Mouse (Mus musculus) heart, postnatal 25 days (tissue): ENCODE measurements around the gene Zfp663. TPM values are rescaled to one million over a fixed set of nuclear protein-coding genes. Genes with fewer than 3 reads are reported as not detected.

Source experiments
- DNase-seq: peaks from one replicate; pipeline ENCODE4 v3.0.0; 2022; ENCODE audit warnings: low spot score
- intact Hi-C: fragments of 180-260 bp; cut with DNase I; formaldehyde crosslinking; loops from one replicate; pipeline ENCODE4 v1.15.1; 2025
- total RNA-seq, 2 experiments: library from RNA; stranded (reverse); gene quantifications; 2 replicates each; pipeline ENCODE4 v1.2.3; 2021

Gene Zfp663
- total RNA-seq, 2 experiments from 2014 or later = not detected

GRCm38 (mm10) chr2:165301409-165301808 lies 67.1 kb downstream of the Zfp663 start:
- intact Hi-C loops = no loop called here
- DNase-seq = no peak

Other genes with a start within 250 kb of the Zfp663 start
- gene Cdh22, start 133.9 kb downstream of the Zfp663 start, total RNA-seq = under 1 TPM; 0.36 to 0.42 TPM
- gene Slc35c2, start 80.9 kb downstream of the Zfp663 start, total RNA-seq = 10 to 100 TPM; 18.3 to 21.4 TPM
- 10 to 100 TPM; 18.8 to 20.5 TPM for gene Elmo2, start 42.2 kb downstream of the Zfp663 start, total RNA-seq
- 1 to 10 TPM; 2.2 to 2.4 TPM for gene Zfp334, start 19.5 kb upstream of the Zfp663 start, total RNA-seq
- under 1 TPM in 1 of 2 experiments, not detected in 1; 0.06 TPM for gene Ocstamp, start 31.7 kb upstream of the Zfp663 start, total RNA-seq
- gene Slc13a3, start 104.5 kb upstream of the Zfp663 start, total RNA-seq = under 1 TPM; 0.20 to 0.52 TPM
- 10 to 100 TPM in 1 of 2 experiments, 1 to 10 TPM in 1; 9.6 to 10.8 TPM for gene Trp53rka, start 124.6 kb upstream of the Zfp663 start, total RNA-seq
- 1 to 10 TPM; 4.1 to 4.2 TPM for gene Slc2a10, start 135.1 kb upstream of the Zfp663 start, total RNA-seq
- 1 to 10 TPM; 1.4 to 1.8 TPM for gene Eya2, start 226.3 kb upstream of the Zfp663 start, total RNA-seq